Mouse (Mus musculus) olfactory bulb, adult 2 months (tissue): ENCODE measurements at regions not wholly inside any gene's neighbourhood (a gene's known extent, or its start where the extent isn't known, plus 50 kb on each side); places are given as distances from the start of the nearest gene placed in this dataset.

Source experiments
- CTCF ChIP-seq: fragments of 200-500 bp; IDR thresholded peaks from 2 replicates; pipeline ENCODE4 v1.5.1; 2012; ENCODE audit warnings: low read depth, mild to moderate bottlenecking, low read length, moderate library complexity; ENCODE audit not compliant: insufficient read depth
- POLR2A ChIP-seq: fragments of 200-500 bp; IDR thresholded peaks from 2 replicates; pipeline ENCODE4 v1.6.1; 2012; ENCODE audit warnings: mild to moderate bottlenecking, low read depth, low read length, moderate library complexity; ENCODE audit not compliant: insufficient read depth

DNA sequence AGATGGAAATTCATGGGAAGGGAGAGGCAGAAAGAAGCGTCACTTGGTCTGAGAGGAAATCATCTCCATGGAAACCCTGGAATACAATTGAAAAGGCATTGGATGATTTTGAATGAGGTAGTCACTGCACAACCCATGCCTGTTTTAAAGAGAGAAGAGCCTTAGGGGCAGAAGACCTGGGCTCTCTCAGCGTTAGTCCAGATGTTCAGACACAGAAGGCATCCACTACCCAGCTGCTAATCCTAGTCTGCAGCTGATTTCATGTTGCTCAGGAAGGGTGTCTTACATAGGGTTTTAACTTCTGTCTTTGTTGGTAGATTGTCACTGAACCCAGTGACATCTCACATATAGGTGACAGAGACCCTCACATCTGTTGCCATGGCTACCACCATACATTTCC lies 318.8 kb upstream of the Tyrp1 start:
- no peak for TF ChIP-seq CTCF
- TF ChIP-seq POLR2A, result no peak
